In the genomic region with DNA sequence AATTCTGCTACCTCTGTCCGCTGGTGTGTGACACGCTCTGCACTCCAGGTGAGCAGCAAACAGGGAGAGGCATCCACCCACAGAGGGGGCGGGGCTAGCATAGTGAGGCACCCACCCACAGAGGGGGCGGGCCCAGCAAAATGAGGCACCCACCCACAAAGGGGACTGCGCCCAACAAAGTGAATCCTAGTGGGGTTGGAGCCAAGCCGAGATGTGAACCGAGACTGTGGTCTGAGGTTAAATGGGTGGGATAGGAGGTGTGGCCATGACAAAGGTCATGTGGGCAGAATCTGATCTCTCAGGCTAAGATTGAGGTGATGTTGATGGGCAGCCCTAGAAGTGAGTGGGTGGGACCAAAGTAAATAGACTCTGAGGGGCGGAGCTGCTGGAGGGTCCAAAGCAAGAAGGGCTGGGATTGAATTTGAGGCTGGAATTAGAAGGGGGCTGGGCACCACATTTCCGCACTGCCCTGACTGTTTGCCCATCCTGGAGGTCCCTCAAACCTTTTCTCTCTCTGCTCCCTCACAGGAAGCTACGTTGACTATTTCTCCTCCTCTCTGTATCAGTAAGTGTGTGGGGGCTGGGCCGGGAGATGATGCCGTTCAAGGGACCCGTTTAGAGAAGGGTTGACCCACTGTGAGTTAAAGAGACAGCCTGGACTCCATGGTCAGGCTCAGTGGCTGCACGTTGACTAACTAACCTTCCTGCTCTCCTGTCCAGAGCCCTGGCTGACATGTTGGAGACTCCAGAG, we compare ENCODE assay signal across 8 mouse cellular contexts. TPM values are rescaled to one million over a fixed set of nuclear protein-coding genes. Genes with fewer than 3 reads are reported as not detected.
DNase-seq lines count a peak whose midpoint lies in the region; ATAC-seq and TF ChIP-seq lines count a peak whose summit lies in the region.

No protein-coding gene starts in this region.

- peak; percentile 41 for DNase-seq in gastrocnemius, postnatal 14 days
- DNase-seq in gastrocnemius, postnatal 10 days = no peak
- peak; percentile 56 for DNase-seq in MEL (ENCODE audit: low read depth, low spot score)
- peak; percentile 35 to 46 for DNase-seq in heart, postnatal 10 days
- DNase-seq in thymus, postnatal 14 days = peak; percentile 61
- no peak for DNase-seq in adrenal gland, postnatal 36 days

- no peak; the same call in 1 of the 2 replicates for ATAC-seq in limb, embryonic 12.5 days (ENCODE audit: insufficient number of reproducible peaks, insufficient read depth, low FRiP score, low TSS enrichment, low read depth)
- ATAC-seq in midbrain, embryonic 15.5 days (replicated peaks) = no peak

- H3K4me3 ChIP-seq in MEL (ENCODE audit: control insufficient read depth in 1 of 2, insufficient read depth in 1 of 2, low read depth in 2 of 2, low read length in 2 of 2) = peak overlapping the region; percentile 53 to 64; a peak in 2 of 4 replicates
- peak overlapping the region; percentile 60 for H3K4me3 ChIP-seq in limb, embryonic 12.5 days (replicated peaks)
- no peak overlapping the region for H3K4me3 ChIP-seq in midbrain, embryonic 15.5 days

- intact Hi-C loops in gastrocnemius, postnatal 14 days (cut with DNase I; ENCODE audit: low total_unique reads) = no loop called here
- intact Hi-C loops in heart, postnatal 10 days (cut with DNase I) = no loop called here

- H3K79me2 ChIP-seq in MEL (ENCODE audit: control insufficient read depth, insufficient read depth, low read length, poor library complexity) = peaks cover 1% of the 10 kb centered on the region; the same call in 1 of the 2 replicates

- H3K9me3 ChIP-seq in MEL (replicated peaks; ENCODE audit: insufficient read depth, low read length) = no peaks in the 10 kb centered on the region
- H3K9me3 ChIP-seq in limb, embryonic 12.5 days = no peaks in the 10 kb centered on the region
- H3K9me3 ChIP-seq in midbrain, embryonic 15.5 days = no peaks in the 10 kb centered on the region

- H3K9ac ChIP-seq in MEL (ENCODE audit: control insufficient read depth, low read depth, low read length, poor library complexity, severe bottlenecking) = peak overlapping the region; percentile 67; the same call in 1 of the 2 replicates
- peak overlapping the region; percentile 72 for H3K9ac ChIP-seq in limb, embryonic 12.5 days (replicated peaks)
- no peak overlapping the region for H3K9ac ChIP-seq in midbrain, embryonic 15.5 days

- TF ChIP-seq EP300 in MEL (IDR thresholded peaks at IDR 0.05; ENCODE audit: low read depth in 1 of 2, low read length in 2 of 2) = no peak

- H3K27me3 ChIP-seq in MEL (ENCODE audit: control insufficient read depth in 1 of 2, insufficient read depth in 2 of 2, low read length in 2 of 2) = no peaks in the 10 kb centered on the region
- peaks cover 29% of the 10 kb centered on the region for H3K27me3 ChIP-seq in limb, embryonic 12.5 days
- H3K27me3 ChIP-seq in midbrain, embryonic 15.5 days (replicated peaks) = peaks cover 9% of the 10 kb centered on the region

- peak overlapping the region; percentile 94 for H3K4me2 ChIP-seq in limb, embryonic 12.5 days
- peak overlapping the region; percentile 54 for H3K4me2 ChIP-seq in midbrain, embryonic 15.5 days

- TF ChIP-seq POLR2A in MEL (IDR thresholded peaks at IDR 0.05; ENCODE audit: control insufficient read depth in 1 of 2, insufficient read depth in 1 of 2, low read depth in 1 of 2, low read length in 2 of 2, poor library complexity in 1 of 2) = no peak

- no peak for TF ChIP-seq RAD21 in MEL (IDR thresholded peaks at IDR 0.05; ENCODE audit: low read depth, low read length)

- peaks cover 0 to 5% of the 10 kb centered on the region in 2 experiments; a peak in 1 of 4 replicates for H3K36me3 ChIP-seq in MEL (ENCODE audit: control insufficient read depth in 1 of 2, insufficient read depth in 2 of 2, low read length in 2 of 2)
- H3K36me3 ChIP-seq in limb, embryonic 12.5 days = no peaks in the 10 kb centered on the region
- H3K36me3 ChIP-seq in midbrain, embryonic 15.5 days (replicated peaks) = no peaks in the 10 kb centered on the region

- TF ChIP-seq CTCF in MEL (IDR thresholded peaks at IDR 0.05 in 2 of 3, conservative IDR thresholded peaks at IDR 0.05 in 1 of 3; ENCODE audit: control insufficient read depth in 1 of 3, insufficient read depth in 1 of 3, low read depth in 2 of 3, low read length in 3 of 3, poor library complexity in 1 of 3, severe bottlenecking in 1 of 3) = no peak

- 4% methylated on average over 14 of the region's 14 CpGs for WGBS in limb, embryonic 12.5 days
- WGBS in midbrain, embryonic 15.5 days = 6% methylated on average over 14 of the region's 14 CpGs

- peaks cover 6 to 24% of the 10 kb centered on the region in 2 experiments for H3K4me1 ChIP-seq in MEL (ENCODE audit: control insufficient read depth in 1 of 2, insufficient read depth in 2 of 2, low read length in 2 of 2)
- peaks cover 63% of the 10 kb centered on the region for H3K4me1 ChIP-seq in limb, embryonic 12.5 days (replicated peaks)
- H3K4me1 ChIP-seq in midbrain, embryonic 15.5 days = peaks cover 41% of the 10 kb centered on the region

- no peak overlapping the region for H3K27ac ChIP-seq in MEL (ENCODE audit: control insufficient read depth, low read depth, low read length)
- peak overlapping the region; percentile 59; the same call in 1 of the 2 replicates for H3K27ac ChIP-seq in limb, embryonic 12.5 days
- no peak overlapping the region for H3K27ac ChIP-seq in midbrain, embryonic 15.5 days

TF ChIP-seq in MEL, 35 proteins besides CTCF, POLR2A, EP300 and RAD21:
- TF ChIP-seq NRF1 (IDR thresholded peaks at IDR 0.05; ENCODE audit: insufficient read depth, low read depth, low read length, poor library complexity, severe bottlenecking) (0 out of 2 replicates have a peak, but pooled peaks have one; percentile 10), MAFK (IDR thresholded peaks at IDR 0.05; ENCODE audit: borderline replicate concordance, low read depth, low read length) (no peak), MXI1 (IDR thresholded peaks at IDR 0.05; ENCODE audit: low read depth, low read length) (0 out of 2 replicates have a peak, but pooled peaks have one; percentile 18), USF1 (IDR thresholded peaks at IDR 0.05; ENCODE audit: low read depth, low read length) (peak; percentile 46; the same call in 1 of the 2 replicates)

RNA-seq across cellular contexts. Expression of a gene that starts 3.2 kb away (rescaled TPM):
- total RNA-seq in gastrocnemius, postnatal 14 days (2021) = 100 to 1,000 TPM; 711 to 744 TPM
- 100 to 1,000 TPM; 579 to 609 TPM for total RNA-seq in gastrocnemius, postnatal 10 days (2021)
- total RNA-seq in MEL (2012; rRNA removed) = not detected in 2 replicates
- under 1 TPM in 1 of 2 experiments, not detected in 1; 0.22 TPM for polyA plus RNA-seq in MEL (2012; ENCODE audit: insufficient read depth in 1 of 2, insufficient read length in 2 of 2, low read depth in 1 of 2, low replicate concordance in 2 of 2, missing spikeins in 1 of 2)
- 100 to 1,000 TPM; 320 to 351 TPM for total RNA-seq in heart, postnatal 10 days (2021)
- 1.8 and 1.9 TPM in 2 replicates for polyA plus RNA-seq in limb, embryonic 12.5 days (2016; fragmentation: Nextera tagmentation; extraction: Ambion mirVana)
- polyA plus RNA-seq in midbrain, embryonic 15.5 days (2015; fragmentation: Nextera tagmentation; extraction: Ambion mirVana) = 0.23 and 0.26 TPM in 2 replicates
- under 1 TPM in 1 of 2 experiments, not detected in 1; 0.13 TPM for total RNA-seq in adrenal gland, postnatal 36 days (2021)

RNA-seq across cellular contexts. Expression of a gene that starts 4.8 kb away (rescaled TPM):
- total RNA-seq in gastrocnemius, postnatal 14 days (2021) = 10 to 100 TPM; 23.5 to 24.5 TPM
- 10 to 100 TPM; 25.5 to 35.2 TPM for total RNA-seq in gastrocnemius, postnatal 10 days (2021)
- total RNA-seq in MEL (2012; rRNA removed) = 4.5 and 4.8 TPM in 2 replicates
- polyA plus RNA-seq in MEL (2012; ENCODE audit: insufficient read depth in 1 of 2, insufficient read length in 2 of 2, low read depth in 1 of 2, low replicate concordance in 2 of 2, missing spikeins in 1 of 2) = 1 to 10 TPM in 1 of 2 experiments, not detected in 1; 6.9 TPM
- total RNA-seq in heart, postnatal 10 days (2021) = 10 to 100 TPM; 21.0 to 26.1 TPM
- 14.0 and 16.1 TPM in 2 replicates for polyA plus RNA-seq in limb, embryonic 12.5 days (2016; fragmentation: Nextera tagmentation; extraction: Ambion mirVana)
- polyA plus RNA-seq in midbrain, embryonic 15.5 days (2015; fragmentation: Nextera tagmentation; extraction: Ambion mirVana) = 10.7 and 12.7 TPM in 2 replicates
- 1 to 10 TPM; 5.7 to 8.5 TPM for total RNA-seq in adrenal gland, postnatal 36 days (2021)

RNA-seq across cellular contexts. Expression of a gene that starts 28.5 kb away (rescaled TPM):
- under 1 TPM; 0.69 to 0.78 TPM for total RNA-seq in gastrocnemius, postnatal 14 days (2021)
- under 1 TPM; 0.89 to 0.97 TPM for total RNA-seq in gastrocnemius, postnatal 10 days (2021)
- 3.0 and 3.4 TPM in 2 replicates for total RNA-seq in MEL (2012; rRNA removed)
- 1 to 10 TPM in 1 of 2 experiments, not detected in 1; 5.9 TPM for polyA plus RNA-seq in MEL (2012; ENCODE audit: insufficient read depth in 1 of 2, insufficient read length in 2 of 2, low read depth in 1 of 2, low replicate concordance in 2 of 2, missing spikeins in 1 of 2)
- total RNA-seq in heart, postnatal 10 days (2021) = under 1 TPM; 0.22 to 0.31 TPM
- 6.4 and 8.4 TPM in 2 replicates for polyA plus RNA-seq in limb, embryonic 12.5 days (2016; fragmentation: Nextera tagmentation; extraction: Ambion mirVana)
- polyA plus RNA-seq in midbrain, embryonic 15.5 days (2015; fragmentation: Nextera tagmentation; extraction: Ambion mirVana) = 29.9 and 31.3 TPM in 2 replicates
- total RNA-seq in adrenal gland, postnatal 36 days (2021) = 1 to 10 TPM; 1.5 to 1.7 TPM

RNA-seq across cellular contexts. Expression of a gene that starts 32.0 kb away (rescaled TPM):
- 1 to 10 TPM in 1 of 2 experiments, under 1 TPM in 1; 0.49 to 1.6 TPM for total RNA-seq in gastrocnemius, postnatal 14 days (2021)
- total RNA-seq in gastrocnemius, postnatal 10 days (2021) = 1 to 10 TPM; 1.9 to 2.0 TPM
- total RNA-seq in MEL (2012; rRNA removed) = 1.3 and 1.4 TPM in 2 replicates
- polyA plus RNA-seq in MEL (2012; ENCODE audit: insufficient read depth in 1 of 2, insufficient read length in 2 of 2, low read depth in 1 of 2, low replicate concordance in 2 of 2, missing spikeins in 1 of 2) = 1 to 10 TPM in 1 of 2 experiments, not detected in 1; 3.8 TPM
- 1 to 10 TPM in 1 of 2 experiments, under 1 TPM in 1; 0.97 to 1.1 TPM for total RNA-seq in heart, postnatal 10 days (2021)
- polyA plus RNA-seq in limb, embryonic 12.5 days (2016; fragmentation: Nextera tagmentation; extraction: Ambion mirVana) = 1.4 and 1.8 TPM in 2 replicates
- polyA plus RNA-seq in midbrain, embryonic 15.5 days (2015; fragmentation: Nextera tagmentation; extraction: Ambion mirVana) = 24.4 TPM in 2 replicates
- total RNA-seq in adrenal gland, postnatal 36 days (2021) = 1 to 10 TPM in 1 of 2 experiments, under 1 TPM in 1; 0.70 to 2.8 TPM

RNA-seq across cellular contexts. Expression of a gene that starts 57.2 kb away (rescaled TPM):
- total RNA-seq in gastrocnemius, postnatal 14 days (2021) = 10 to 100 TPM; 90.1 to 93.1 TPM
- 100 to 1,000 TPM; 123 to 156 TPM for total RNA-seq in gastrocnemius, postnatal 10 days (2021)
- 260 and 272 TPM in 2 replicates for total RNA-seq in MEL (2012; rRNA removed)
- polyA plus RNA-seq in MEL (2012; ENCODE audit: insufficient read depth in 1 of 2, insufficient read length in 2 of 2, low read depth in 1 of 2, low replicate concordance in 2 of 2, missing spikeins in 1 of 2) = 1,000 to 10,000 TPM in 1 of 2 experiments, 100 to 1,000 TPM in 1; 588 to 1,478 TPM
- total RNA-seq in heart, postnatal 10 days (2021) = 100 to 1,000 TPM; 146 to 161 TPM
- polyA plus RNA-seq in limb, embryonic 12.5 days (2016; fragmentation: Nextera tagmentation; extraction: Ambion mirVana) = 341 and 347 TPM in 2 replicates
- 202 and 214 TPM in 2 replicates for polyA plus RNA-seq in midbrain, embryonic 15.5 days (2015; fragmentation: Nextera tagmentation; extraction: Ambion mirVana)
- total RNA-seq in adrenal gland, postnatal 36 days (2021) = 100 to 1,000 TPM; 223 to 308 TPM

Comparison
In these comparisons a context has a peak if more than half of its experiments do, and no peak if none do; other contexts are left out.
1. DNase-seq: peak in gastrocnemius, postnatal 14 days (single experiment), MEL (single experiment), heart, postnatal 10 days (2 of 2) and thymus, postnatal 14 days (single experiment); none in gastrocnemius, postnatal 10 days (single experiment) and adrenal gland, postnatal 36 days (0 of 2).
2. RNA of a gene that starts 3.2 kb away (total RNA-seq): 711 to 744 TPM in gastrocnemius, postnatal 14 days, 579 to 609 TPM in gastrocnemius, postnatal 10 days and 320 to 351 TPM in heart, postnatal 10 days; 0.13 TPM in adrenal gland, postnatal 36 days and not detected in MEL; every median in the first group is over 100 times any median in the second.